Mouse (Mus musculus) left cerebral cortex, adult 18-20 months (tissue): ENCODE measurements around the gene Ldhal6b. TPM values are rescaled to one million over a fixed set of nuclear protein-coding genes. Genes with fewer than 3 reads are reported as not detected.

ENCODE experiments used
- DNase-seq, 2 experiments: peaks; one replicate each; pipeline ENCODE4 v3.0.0; 2021 to 2022; ENCODE audit warnings: low spot score in 2 of 2, mixed read lengths in 1 of 2
- total RNA-seq, 2 experiments: library from RNA; stranded (reverse); gene quantifications; 2 replicates each; pipeline ENCODE4 v1.2.3; 2021

Gene Ldhal6b
- total RNA-seq, 2 experiments from 2014 or later = 0.94 to 1.3 TPM

DNA sequence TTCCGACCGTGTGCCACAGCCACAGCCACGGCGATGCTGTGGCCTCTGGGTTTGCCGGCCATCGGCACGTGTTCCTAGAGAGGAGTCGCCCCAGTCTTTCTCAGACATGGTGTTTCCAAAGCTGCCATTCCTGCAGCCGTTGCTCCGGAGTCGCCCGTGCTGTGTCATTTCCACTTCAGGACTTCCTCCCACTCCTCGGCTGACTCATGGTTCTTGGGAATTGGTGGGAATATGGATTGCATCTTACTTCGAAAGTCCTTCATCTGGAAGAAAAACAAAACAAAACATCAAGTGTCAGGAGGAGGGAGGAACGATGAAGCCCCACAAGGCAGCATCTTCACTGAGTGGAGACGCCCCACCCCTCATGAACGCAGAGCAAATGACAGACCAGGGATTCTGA lies 7.4 kb downstream of the Ldhal6b start:
- peak; percentile 30 to 50 for DNase-seq

DNA sequence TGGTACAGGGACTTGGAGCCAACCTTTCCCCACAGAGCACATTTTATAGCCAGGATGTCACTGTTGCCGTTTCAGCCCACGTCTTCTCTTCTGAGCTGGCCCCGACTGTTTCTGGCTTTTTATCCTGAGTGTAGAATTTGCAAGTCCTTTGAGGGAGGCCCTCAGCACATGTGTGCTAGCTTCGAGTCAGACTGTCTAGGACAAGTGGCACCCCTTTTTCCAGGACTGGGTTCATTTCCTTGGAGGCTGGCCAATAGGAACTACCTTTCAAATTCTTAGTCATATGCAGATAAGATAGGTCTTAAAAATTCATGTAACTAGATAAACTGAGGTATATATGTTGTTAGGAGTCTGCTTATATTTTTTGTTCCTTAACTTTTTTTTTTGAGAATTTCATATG lies 8.2 kb downstream of the Ldhal6b start:
- DNase-seq = no peak

GRCm38 (mm10) chr17:5407030-5407429 lies 11.5 kb downstream of the Ldhal6b start:
- no peak for DNase-seq

- DNase-seq = no peak
These were observed 12.0 kb downstream of the Ldhal6b start for GRCm38 (mm10) chr17:5406566-5406965.

GRCm38 (mm10) chr17:5403885-5404284 lies 14.7 kb downstream of the Ldhal6b start:
- DNase-seq = no peak

GRCm38 (mm10) chr17:5402624-5403023 lies 15.9 kb downstream of the Ldhal6b start:
- peak; percentile 64 to 70 for DNase-seq

DNA sequence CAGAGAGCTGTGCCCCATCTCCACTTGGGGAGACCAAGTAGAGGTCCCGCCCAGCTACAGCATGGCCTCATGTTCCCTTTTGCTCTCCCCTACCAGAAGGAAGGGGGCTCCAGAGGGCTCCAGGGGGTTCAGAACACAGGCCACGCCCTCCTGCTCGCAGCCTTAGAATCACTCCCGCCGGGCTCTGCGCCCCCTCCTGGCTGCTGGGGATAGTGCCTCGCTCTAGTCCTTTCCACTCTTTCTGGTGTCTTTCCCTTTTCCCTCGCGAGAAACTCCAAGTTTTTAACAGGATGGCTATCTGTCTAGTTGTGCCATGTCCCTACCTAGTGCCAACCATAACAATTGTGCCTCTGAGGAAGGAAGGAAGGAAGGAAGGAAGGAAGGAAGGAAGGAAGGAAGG lies 16.5 kb downstream of the Ldhal6b start:
- DNase-seq = peak; percentile 67 to 83

- no peak for DNase-seq
These were observed 17.3 kb downstream of the Ldhal6b start for GRCm38 (mm10) chr17:5401288-5401687.

- peak in 1 of 2 experiments; percentile 49 for DNase-seq
These were observed 18.0 kb downstream of the Ldhal6b start for GRCm38 (mm10) chr17:5400435-5401090.

GRCm38 (mm10) chr17:5397148-5398007 lies 21.2 kb downstream of the Ldhal6b start:
- peak; percentile 86 to 90 for DNase-seq

- DNase-seq = peak in 1 of 2 experiments; percentile 48
These were observed 22.4 kb downstream of the Ldhal6b start for GRCm38 (mm10) chr17:5396213-5396612.

DNA sequence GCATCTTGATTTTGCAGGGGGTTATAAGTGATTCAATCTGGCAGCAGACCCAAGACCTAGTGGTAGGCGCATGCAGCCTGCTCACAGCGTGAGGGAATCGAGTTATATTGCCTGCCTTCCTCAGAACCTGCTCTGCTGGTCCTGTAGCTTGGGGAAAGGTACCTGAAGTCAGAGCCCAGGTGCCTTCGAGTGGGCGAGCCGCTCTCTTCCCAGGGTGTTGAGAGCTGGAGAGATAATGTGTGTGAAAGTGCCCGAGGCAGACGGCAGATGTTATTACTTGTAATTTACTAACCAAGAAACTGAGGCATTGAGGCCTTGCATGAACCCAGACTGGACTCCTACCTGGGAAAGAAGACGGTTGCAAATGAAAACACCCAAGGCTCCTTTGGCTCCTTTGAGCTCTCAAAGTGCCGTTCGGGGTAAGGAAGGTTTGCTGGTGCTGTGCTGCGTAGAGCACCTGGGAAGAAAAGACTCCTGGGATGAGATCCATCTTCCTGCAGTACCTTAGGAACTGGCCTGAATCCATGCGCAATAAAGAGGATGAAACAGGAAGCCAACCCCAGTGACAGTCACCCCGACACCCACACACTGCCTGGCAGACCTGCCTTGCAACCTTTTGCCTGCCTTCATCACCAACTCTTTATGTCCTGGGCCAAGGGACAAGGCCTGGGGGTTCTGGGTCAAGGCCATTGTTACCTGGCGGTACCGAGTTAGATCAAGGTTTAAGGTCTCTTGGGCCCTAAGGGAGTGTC lies 22.9 kb downstream of the Ldhal6b start:
- DNase-seq = no peak

- no peak for DNase-seq
These were observed 27.9 kb downstream of the Ldhal6b start for GRCm38 (mm10) chr17:5390682-5391081.

- DNase-seq = no peak
These were observed 30.2 kb downstream of the Ldhal6b start for GRCm38 (mm10) chr17:5388351-5388750.

- DNase-seq = no peak
These were observed 31.6 kb downstream of the Ldhal6b start for GRCm38 (mm10) chr17:5386885-5387545.

- DNase-seq = no peak
These were observed 32.9 kb downstream of the Ldhal6b start for GRCm38 (mm10) chr17:5385694-5386093.

GRCm38 (mm10) chr17:5377930-5378310 lies 40.6 kb downstream of the Ldhal6b start:
- DNase-seq = no peak

DNA sequence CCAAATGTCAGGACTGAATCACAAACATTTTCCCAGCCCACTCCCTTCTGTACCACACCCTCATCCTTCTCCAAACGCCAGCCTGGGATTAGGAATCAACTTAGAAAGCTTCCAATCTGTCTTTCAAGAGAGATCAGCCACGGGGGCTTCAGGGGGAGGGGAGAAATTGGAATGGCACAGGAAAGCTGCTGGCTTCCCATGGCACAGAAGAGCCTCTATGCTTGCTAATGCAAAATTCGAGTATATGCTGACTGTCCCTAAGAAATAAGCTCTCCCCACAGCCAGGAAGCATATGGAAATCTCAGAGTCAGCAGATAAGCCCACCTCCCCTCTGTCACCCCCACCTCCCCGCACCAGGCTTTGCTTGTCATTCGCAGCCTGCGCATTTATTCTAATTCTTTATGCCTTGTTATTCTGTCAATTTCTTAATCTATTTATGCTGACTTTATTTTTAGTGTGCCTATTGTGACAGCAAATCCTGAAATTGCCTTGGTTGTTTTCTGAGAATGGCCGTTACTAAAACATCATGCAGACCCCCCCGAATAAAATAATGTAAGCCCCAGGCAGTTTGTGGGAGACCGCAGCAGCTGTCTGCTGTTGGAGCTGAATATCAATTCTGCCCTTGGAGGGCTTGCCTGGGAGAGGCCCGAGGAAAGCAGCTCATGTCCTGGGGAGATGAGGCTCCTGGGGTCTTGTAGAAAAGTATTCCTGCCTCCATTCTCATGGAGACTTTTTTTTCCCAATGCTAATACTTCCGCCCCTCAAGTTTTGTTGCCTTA lies 41.2 kb downstream of the Ldhal6b start:
- no peak for DNase-seq

DNA sequence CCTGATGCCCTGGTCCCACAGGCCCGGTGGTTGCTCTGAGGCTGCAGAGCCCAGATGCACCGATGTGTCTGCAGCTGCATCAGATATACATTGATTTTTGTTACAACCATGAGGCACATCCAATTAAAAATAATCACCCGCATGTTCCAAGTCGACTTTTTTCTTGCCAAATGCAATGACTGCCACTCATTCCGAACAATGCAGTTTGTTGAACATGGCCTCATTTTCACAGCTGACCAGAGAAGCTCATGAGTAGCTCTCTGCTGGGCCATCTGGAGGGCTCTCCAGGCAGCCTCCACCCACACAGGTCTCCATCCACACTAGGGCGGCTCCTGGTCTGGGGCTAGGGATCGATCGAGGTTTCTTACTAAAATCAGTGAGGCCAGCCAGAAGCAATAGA lies 45.6 kb downstream of the Ldhal6b start:
- DNase-seq = no peak

DNA sequence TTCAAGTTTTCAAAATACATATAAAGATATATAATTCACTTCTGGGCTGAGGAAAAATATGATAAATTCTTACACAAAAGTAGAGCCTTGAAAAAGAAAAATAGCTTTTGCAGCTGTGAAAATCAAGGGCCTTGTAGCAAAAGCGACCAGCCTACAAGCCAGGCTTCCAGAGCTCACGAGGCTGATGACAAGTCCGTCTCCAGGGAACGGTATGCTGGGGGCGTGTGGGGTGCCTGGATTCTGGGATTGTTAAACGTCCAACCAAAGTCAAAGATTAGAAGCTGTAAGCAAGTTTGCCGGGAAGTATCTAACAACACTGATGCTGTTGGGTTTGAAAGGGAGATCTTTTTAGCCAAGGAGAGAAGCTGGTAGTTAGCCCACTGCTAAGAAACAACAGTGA lies 47.0 kb downstream of the Ldhal6b start:
- DNase-seq = peak in 1 of 2 experiments; percentile 38
